Mouse (Mus musculus) layer of hippocampus, postnatal 14 days (tissue): ENCODE data around the gene 1520401A03Rik. TPM values are rescaled to one million over a fixed set of nuclear protein-coding genes. Genes with fewer than 3 reads are reported as not detected.

Experiments
- DNase-seq, 2 experiments: peaks; one replicate each; pipeline ENCODE4 v3.0.0; 2021 to 2022; ENCODE audit warnings: low spot score in 2 of 2, mixed read lengths in 1 of 2
- total RNA-seq, 2 experiments: library from RNA; stranded (reverse); gene quantifications; 2 replicates each; pipeline ENCODE4 v1.2.3; 2021

1520401A03Rik gene
- total RNA-seq, 2 experiments from 2014 or later = 0.14 to 0.16 TPM

DNA sequence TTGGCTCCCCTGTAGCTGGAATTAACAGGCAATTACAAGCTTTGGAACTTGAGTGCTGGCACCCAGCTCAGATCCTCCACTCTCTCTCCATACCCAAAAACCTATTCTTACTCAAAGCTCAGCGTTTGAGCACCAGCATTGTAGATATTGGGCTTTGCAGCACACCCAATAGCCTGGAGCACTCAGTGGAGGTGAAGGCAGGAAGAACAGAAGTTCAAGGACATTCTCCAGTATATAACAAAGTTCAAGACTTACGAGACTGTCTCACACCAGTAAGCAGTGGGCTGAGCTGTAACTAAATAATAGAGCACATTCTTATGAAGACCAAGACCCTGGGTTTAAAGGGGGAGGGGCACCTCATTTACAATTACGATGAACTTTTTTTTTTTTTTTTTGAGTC is 49.8 kb downstream of the 1520401A03Rik start:
- DNase-seq = no peak

DNA sequence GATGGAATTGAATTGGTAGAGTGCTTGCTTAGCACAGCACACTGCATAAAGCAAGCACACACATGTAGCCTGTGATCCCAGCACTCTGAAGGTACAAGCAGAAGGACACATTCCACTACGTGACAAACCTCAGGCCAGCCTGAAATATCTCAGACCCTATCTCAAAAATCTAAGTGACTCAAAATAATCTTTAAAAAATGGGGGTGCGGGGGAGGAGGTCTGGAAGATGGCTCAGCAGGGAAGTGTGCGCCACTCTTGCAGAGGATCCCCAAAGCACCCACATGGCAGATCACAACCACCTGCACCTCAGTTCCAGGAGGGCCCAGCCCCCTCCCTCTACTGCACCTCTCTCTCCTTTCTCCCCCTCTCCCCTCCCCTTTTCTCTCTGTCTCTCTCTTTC is 51.1 kb downstream of the 1520401A03Rik start:
- DNase-seq = no peak

DNA sequence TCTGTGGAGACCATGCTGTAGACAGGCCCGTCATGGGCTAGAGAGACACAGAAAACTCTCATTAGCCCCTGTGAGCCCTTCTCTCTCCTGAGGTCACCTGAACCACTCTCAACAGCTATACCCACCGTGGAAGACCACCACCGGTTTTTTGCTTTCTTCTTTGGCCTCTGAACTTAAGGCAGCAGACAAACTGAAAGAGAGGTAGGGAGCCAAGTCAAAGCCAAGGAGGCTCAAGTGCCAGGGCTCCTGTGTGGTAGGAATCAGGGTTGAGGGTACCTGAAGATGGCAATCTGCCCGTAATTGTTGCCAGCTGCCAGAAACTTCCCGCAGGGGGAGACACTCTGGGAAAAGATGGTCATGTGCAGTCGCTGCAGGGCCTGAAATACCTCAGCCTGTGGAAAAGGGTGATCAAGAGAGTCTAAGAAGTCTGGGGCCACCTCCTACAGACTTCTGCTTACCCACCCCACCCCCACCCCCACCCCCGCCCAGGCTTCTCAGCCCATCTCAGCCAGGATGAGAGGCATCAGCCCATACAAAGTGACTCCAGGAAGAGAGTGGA is 52.0 kb downstream of the 1520401A03Rik start:
- DNase-seq = no peak

DNA sequence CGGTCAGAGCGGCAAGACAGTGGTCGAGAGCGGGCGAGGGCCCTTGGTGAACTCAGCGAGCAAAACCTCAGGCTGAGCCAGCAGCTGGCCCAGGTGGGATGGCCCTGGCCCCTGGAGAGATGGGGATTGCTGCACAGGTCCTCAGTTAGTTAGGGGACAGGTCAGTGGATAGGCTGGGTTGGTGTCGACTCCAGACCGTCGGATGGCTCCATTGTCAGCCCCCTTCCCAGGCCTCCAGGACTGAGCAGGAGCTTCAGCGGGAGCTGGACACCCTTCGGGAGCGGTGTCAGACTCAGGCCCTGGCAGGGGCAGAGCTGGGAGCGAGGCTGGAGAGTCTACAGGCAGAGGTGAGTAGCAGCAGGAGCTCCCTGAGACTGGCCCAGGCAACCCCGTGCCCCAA is 57.1 kb downstream of the 1520401A03Rik start:
- DNase-seq = no peak

DNA sequence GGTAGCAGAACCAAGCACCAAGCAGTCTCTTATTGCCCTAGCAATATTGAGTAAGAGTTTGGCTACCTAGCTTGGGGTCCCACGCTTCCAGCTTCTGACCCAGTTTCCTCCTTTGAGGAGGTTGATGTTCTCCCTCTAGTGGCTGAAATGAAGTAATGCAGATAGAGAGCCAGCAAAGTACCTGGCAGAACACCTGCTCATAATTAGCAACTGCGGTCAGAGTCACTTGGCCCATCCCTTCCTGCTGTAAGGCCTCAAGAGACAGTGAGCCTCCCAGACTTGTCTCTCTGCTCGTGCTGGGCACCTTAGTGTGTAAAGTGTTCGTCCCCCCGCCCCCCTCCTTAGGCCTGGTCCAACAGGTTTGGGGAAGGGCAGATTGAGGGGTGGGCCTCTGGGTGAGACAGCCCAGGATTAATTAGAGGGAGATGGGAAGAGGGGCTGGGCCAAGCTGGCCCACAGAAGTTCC is 58.0 kb downstream of the 1520401A03Rik start:
- DNase-seq = no peak

DNA sequence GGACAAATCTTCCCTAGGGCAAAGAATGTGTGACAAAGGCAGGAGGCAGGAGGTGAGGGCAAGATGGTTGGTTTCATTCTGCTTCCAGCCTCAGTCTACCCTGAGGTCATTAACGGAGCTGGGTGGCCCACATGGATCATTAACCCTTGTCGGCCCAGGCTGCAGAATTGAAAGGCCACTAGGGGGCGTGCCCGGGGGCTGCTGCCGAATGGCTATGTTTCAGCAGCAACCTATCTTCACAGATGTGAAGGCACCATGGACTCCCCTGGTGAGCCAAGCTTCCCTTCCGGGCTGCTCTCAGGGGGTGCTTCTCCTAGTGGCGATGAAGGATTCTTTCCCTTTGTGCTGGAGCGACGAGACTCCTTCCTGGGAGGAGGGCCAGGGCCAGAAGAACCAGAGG is 61.1 kb downstream of the 1520401A03Rik start:
- DNase-seq = no peak

DNA sequence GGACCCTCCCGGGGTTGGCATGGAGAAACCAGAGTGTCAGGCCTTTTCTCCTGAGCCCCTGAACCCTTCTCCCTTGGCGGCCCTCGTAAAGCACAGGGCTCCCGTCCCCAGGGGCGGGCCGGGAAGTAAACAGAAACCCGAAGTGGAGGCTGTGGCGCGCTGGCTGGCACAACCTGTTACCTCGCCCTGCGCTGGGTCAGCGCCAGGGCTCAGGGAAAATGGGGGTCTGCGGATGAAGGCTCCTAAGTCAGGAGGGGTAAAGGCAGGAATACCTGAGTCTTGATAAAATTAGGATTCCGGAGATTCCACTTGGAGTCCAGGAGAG is 61.7 kb downstream of the 1520401A03Rik start:
- DNase-seq = no peak

DNA sequence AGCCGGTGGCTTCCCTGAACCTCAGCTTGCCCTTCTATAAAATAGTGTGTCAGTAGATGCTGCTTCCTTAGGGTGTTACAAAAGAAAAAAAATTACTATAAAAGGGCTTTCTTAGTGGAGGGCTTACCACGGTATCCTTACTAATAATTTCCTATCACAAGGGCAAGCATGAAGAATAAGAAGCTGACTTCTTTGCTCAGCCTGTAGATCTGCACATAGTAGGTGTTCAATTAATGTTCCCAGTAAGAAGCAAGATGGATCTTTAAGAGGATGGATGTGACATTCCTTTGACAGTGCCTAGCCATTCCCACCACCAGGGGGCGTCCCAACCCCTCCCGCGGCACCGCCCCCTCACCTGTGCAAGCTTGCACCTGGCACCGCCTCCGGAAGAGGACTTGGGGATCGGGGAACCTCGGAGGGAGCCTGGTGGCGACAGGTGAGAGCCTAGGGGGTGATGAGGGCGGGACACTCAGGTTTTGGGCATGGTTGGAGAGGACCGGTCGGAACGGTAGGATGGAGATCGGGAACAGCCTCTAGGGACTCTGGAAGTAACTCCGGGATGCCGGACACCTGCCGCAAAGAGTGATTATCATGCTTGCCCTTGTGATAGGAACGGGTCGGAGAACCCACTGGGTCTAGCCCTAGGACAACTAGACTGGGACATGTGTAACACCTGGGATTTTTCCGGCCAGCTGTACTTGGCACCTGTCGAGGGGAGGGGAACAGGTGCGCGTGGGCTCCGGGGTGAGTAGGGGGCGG is 62.3 kb downstream of the 1520401A03Rik start, which contains the start of gene Bicdl2:
Bicdl2 (plus strand) TSS at position 390 of the 759 bp plus-strand sequence.
- DNase-seq = no peak

DNA sequence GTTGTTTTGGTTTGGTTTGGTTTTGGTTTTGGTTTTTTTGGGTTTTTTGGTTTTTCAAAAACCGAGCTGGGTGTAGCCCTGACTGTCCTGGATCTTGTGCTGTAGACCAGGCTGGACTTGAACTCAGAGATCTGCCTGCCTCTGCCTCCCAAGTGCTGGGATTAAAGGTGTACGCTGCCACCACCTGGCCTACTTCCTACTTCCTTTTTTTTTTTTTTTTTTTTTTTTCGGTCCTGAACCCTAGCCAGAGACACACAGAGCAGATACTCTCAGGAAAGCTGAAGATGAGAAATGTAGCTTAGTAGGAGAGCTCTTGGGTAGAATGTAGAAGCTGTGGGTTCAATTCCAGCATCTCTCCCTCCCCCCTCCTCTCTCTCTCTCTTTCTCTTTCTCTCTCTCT is 64.1 kb downstream of the 1520401A03Rik start:
- no peak for DNase-seq

Other genes with a start within 250 kb of the 1520401A03Rik start
- gene Vmn2r117, start 243.1 kb downstream of the 1520401A03Rik start, total RNA-seq = not detected
- 1 to 10 TPM; 4.6 to 6.5 TPM for gene Zfp213, start 158.5 kb downstream of the 1520401A03Rik start, total RNA-seq
- 10 to 100 TPM; 29.8 to 30.1 TPM for gene Zfp13, start 123.3 kb downstream of the 1520401A03Rik start, total RNA-seq
- under 1 TPM in 1 of 2 experiments, not detected in 1; 0.36 TPM for gene Zscan10, start 121.9 kb downstream of the 1520401A03Rik start, total RNA-seq
- under 1 TPM; 0.85 to 0.86 TPM for gene Mmp25, start 77.5 kb downstream of the 1520401A03Rik start, total RNA-seq
- gene Bicdl2, start 62.3 kb downstream of the 1520401A03Rik start, total RNA-seq = not detected
- 100 to 1,000 TPM; 127 to 131 TPM for gene Hcfc1r1, start 49.2 kb downstream of the 1520401A03Rik start, total RNA-seq
- gene Thoc6, start 48.9 kb downstream of the 1520401A03Rik start, total RNA-seq = 10 to 100 TPM in 1 of 2 experiments, 1 to 10 TPM in 1; 9.5 to 12.2 TPM
- gene Tnfrsf12a, start 45.3 kb downstream of the 1520401A03Rik start, total RNA-seq = 10 to 100 TPM in 1 of 2 experiments, 1 to 10 TPM in 1; 9.5 to 10.1 TPM
- not detected for gene Cldn6, start 43.5 kb downstream of the 1520401A03Rik start, total RNA-seq
- 1 to 10 TPM in 1 of 2 experiments, under 1 TPM in 1; 0.69 to 1.1 TPM for gene Cldn9, start 38.8 kb downstream of the 1520401A03Rik start, total RNA-seq
- gene Pkmyt1, start 3.6 kb upstream of the 1520401A03Rik start, total RNA-seq = 1 to 10 TPM; 3.7 to 4.0 TPM
- gene Paqr4, start 18.1 kb upstream of the 1520401A03Rik start, total RNA-seq = 10 to 100 TPM; 49.7 to 52.8 TPM
- under 1 TPM; 0.17 to 0.21 TPM for gene Kremen2, start 23.1 kb upstream of the 1520401A03Rik start, total RNA-seq
- 100 to 1,000 TPM; 159 to 169 TPM for gene Flywch1, start 48.8 kb upstream of the 1520401A03Rik start, total RNA-seq
- gene Flywch2, start 63.3 kb upstream of the 1520401A03Rik start, total RNA-seq = 10 to 100 TPM; 24.5 to 25.3 TPM
- 100 to 1,000 TPM; 502 to 591 TPM for gene Srrm2, start 67.7 kb upstream of the 1520401A03Rik start, total RNA-seq
- gene Elob, start 106.4 kb upstream of the 1520401A03Rik start, total RNA-seq = 100 to 1,000 TPM; 363 to 365 TPM
- gene Prss33, start 113.3 kb upstream of the 1520401A03Rik start, total RNA-seq = not detected
- under 1 TPM in 1 of 2 experiments, not detected in 1; 0.29 TPM for gene Prss32, start 121.1 kb upstream of the 1520401A03Rik start, total RNA-seq
- gene Prss41, start 121.4 kb upstream of the 1520401A03Rik start, total RNA-seq = 1 to 10 TPM; 1.8 to 2.0 TPM
- not detected for gene Prss21, start 145.3 kb upstream of the 1520401A03Rik start, total RNA-seq
- gene Dcpp1, start 158.1 kb upstream of the 1520401A03Rik start, total RNA-seq = not detected
- gene Dcpp2, start 158.1 kb upstream of the 1520401A03Rik start, total RNA-seq = not detected
- not detected for gene Dcpp3, start 194.7 kb upstream of the 1520401A03Rik start, total RNA-seq
- not detected for gene Sbp, start 218.9 kb upstream of the 1520401A03Rik start, total RNA-seq
- not detected for gene Sbpl, start 232.5 kb upstream of the 1520401A03Rik start, total RNA-seq